Mouse (Mus musculus): Measurements from ENCODE around the gene Dvl1.

Dvl1 gene

GRCm38 (mm10) chr4:155840076-155841002, 6.9 kb upstream of the Dvl1 start:
- no peak for DNase-seq (ENCODE audit: low spot score)

- peak; percentile 74 for DNase-seq (ENCODE audit: low spot score)
Observed at GRCm38 (mm10) chr4:155841003-155841454, 6.2 kb upstream of the Dvl1 start.

- DNase-seq (ENCODE audit: low spot score): peak; percentile 47
Observed at GRCm38 (mm10) chr4:155841651-155842270, 5.4 kb upstream of the Dvl1 start.

- no peak for DNase-seq (ENCODE audit: low spot score)
Observed at GRCm38 (mm10) chr4:155843231-155843630, 4.0 kb upstream of the Dvl1 start.

GRCm38 (mm10) chr4:155847591-155848352, 570 bp downstream of the Dvl1 start:
- peak; percentile 63 for DNase-seq (ENCODE audit: low spot score)

- DNase-seq (ENCODE audit: low spot score): no peak
Observed at GRCm38 (mm10) chr4:155848434-155849095, 1.4 kb downstream of the Dvl1 start.

GRCm38 (mm10) chr4:155849391-155849790, 2.2 kb downstream of the Dvl1 start:
- DNase-seq (ENCODE audit: low spot score): no peak

- DNase-seq (ENCODE audit: low spot score): no peak
Observed at GRCm38 (mm10) chr4:155849792-155850451, 2.7 kb downstream of the Dvl1 start.

- DNase-seq (ENCODE audit: low spot score): no peak
Observed at GRCm38 (mm10) chr4:155851368-155851767, 4.2 kb downstream of the Dvl1 start.

- DNase-seq (ENCODE audit: low spot score): no peak
Observed at GRCm38 (mm10) chr4:155851951-155852411, 4.8 kb downstream of the Dvl1 start.

- no peak for DNase-seq (ENCODE audit: low spot score)
Observed at GRCm38 (mm10) chr4:155853421-155853820, 6.2 kb downstream of the Dvl1 start.

- no peak for DNase-seq (ENCODE audit: low spot score)
Observed at GRCm38 (mm10) chr4:155854991-155855390, 7.8 kb downstream of the Dvl1 start.

GRCm38 (mm10) chr4:155856071-155856470, 8.9 kb downstream of the Dvl1 start:
- no peak for DNase-seq (ENCODE audit: low spot score)

GRCm38 (mm10) chr4:155856881-155857280, 9.7 kb downstream of the Dvl1 start:
- DNase-seq (ENCODE audit: low spot score): no peak

GRCm38 (mm10) chr4:155859318-155859717, 12.1 kb downstream of the Dvl1 start:
- peak; percentile 90 for DNase-seq (ENCODE audit: low spot score)

- DNase-seq (ENCODE audit: low spot score): no peak
Observed at GRCm38 (mm10) chr4:155861787-155862186, 14.6 kb downstream of the Dvl1 start.

- DNase-seq (ENCODE audit: low spot score): no peak
Observed at GRCm38 (mm10) chr4:155863001-155863400, 15.8 kb downstream of the Dvl1 start, which contains the start of gene Tas1r3. Tas1r3 (minus strand) TSS chr4:155863362.

GRCm38 (mm10) chr4:155868614-155869298, 21.6 kb downstream of the Dvl1 start:
- DNase-seq (ENCODE audit: low spot score): no peak

GRCm38 (mm10) chr4:155869317-155870033, 22.3 kb downstream of the Dvl1 start, which contains the start of the genes Cptp and Ints11:
Cptp (minus strand) TSS chr4:155869440.
Ints11 (plus strand) TSS chr4:155869546.
- DNase-seq (ENCODE audit: low spot score): peak; percentile 98

- DNase-seq (ENCODE audit: low spot score): no peak
Observed at GRCm38 (mm10) chr4:155871404-155871803, 24.2 kb downstream of the Dvl1 start.

Data from testis, postnatal 10 days (tissue).